Mouse (Mus musculus): ENCODE measurements around the gene Kcnk2. TPM values are rescaled to one million over a fixed set of nuclear protein-coding genes. Genes with fewer than 3 reads are reported as not detected.

Kcnk2 gene
- total RNA-seq, 2 experiments from 2014 or later, result 16.1 to 18.6 TPM

GRCm38 (mm10) chr1:189217751-189218564 is 184.1 kb downstream of the Kcnk2 start:
- DNase-seq, result no peak

DNA sequence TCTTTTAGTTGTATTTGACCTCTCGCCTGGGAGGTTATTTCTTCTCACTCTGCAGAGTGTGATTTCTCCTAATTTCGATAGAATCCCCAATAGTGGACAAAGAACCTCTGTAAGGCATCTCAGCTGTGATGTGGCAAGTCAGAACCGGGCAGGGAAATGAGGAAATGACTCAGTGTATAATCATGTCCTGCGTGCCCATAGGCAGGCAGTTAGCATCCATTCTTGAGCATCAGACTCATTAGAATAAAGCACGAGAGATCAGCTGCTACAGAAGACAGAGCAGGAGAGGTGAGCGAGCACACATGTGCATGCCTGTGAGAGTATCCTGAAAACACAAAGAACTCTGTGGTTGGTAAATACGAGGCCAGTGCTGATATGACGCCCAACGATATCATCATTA is 186.9 kb downstream of the Kcnk2 start:
- no peak for DNase-seq

- DNase-seq, result no peak
Observed at GRCm38 (mm10) chr1:189214477-189214876, 187.6 kb downstream of the Kcnk2 start.

DNA sequence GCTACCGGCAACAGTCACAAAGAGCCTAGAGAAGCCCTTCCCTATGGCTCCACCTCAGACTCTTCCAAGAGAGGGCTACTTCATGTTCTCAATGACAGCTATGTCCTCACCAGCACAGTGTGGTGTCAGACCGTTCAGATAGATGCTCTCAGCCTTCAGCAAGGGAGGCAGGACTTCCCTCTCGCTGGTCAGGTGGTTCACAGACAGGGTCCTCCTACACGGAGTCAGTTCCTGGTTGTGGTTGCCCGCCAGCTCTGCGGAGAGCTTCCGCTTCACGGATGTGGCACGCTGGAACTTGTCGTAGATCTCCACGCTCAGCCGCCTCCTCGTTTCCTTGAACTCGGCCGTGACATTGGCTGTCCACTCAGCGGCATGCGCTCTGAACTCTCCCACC is 192.4 kb downstream of the Kcnk2 start:
- no peak for DNase-seq

GRCm38 (mm10) chr1:189209029-189209714 is 192.9 kb downstream of the Kcnk2 start:
- no peak for DNase-seq

GRCm38 (mm10) chr1:189208605-189209004 is 193.5 kb downstream of the Kcnk2 start:
- DNase-seq, result no peak

- no peak for DNase-seq
Observed at GRCm38 (mm10) chr1:189195758-189196157, 206.3 kb downstream of the Kcnk2 start.

- peak; percentile 63 to 67 for DNase-seq
Observed at GRCm38 (mm10) chr1:189187737-189188390, 214.2 kb downstream of the Kcnk2 start.

GRCm38 (mm10) chr1:189185206-189185750 is 216.8 kb downstream of the Kcnk2 start:
- DNase-seq, result peak; percentile 23 to 38

DNA sequence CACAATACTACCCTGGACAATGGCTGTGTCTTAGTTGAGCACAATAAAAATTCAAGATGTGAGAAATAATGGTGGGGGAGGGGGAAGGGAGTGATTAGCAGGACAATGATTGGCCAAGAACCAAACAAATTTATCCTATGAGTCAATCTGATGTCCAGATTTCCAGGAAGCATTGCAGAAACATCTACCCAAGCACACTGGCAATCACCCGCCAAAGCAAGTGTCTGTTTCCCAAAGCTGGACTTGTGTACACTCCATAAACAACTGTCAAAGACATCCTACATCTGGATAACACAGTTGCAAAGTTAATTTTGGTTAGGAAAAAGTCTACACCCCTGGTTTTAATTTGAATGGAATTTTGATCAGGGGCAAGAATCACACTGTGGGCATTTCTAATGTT is 224.3 kb downstream of the Kcnk2 start:
- no peak for DNase-seq

DNA sequence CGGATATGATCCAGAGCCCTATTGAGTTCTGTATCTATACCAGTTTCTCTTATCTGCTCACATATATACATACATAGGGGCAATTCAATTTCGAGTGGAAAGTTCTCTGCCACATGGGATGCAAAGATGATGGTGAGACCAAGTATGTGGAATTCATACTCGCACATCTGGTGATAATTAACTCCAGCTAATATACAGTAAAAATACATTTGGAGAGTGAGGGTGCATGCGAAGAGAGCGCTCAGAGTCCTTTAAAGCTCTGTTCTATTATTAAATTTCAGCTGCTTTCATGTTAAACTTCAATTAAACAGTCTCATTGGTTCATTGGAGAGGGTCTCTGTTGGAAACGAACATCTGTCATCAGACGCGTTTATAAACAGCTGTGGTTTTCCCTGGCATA is 228.6 kb downstream of the Kcnk2 start:
- DNase-seq, result no peak

- DNase-seq, result no peak
Observed at GRCm38 (mm10) chr1:189171138-189171537, 230.9 kb downstream of the Kcnk2 start.

DNA sequence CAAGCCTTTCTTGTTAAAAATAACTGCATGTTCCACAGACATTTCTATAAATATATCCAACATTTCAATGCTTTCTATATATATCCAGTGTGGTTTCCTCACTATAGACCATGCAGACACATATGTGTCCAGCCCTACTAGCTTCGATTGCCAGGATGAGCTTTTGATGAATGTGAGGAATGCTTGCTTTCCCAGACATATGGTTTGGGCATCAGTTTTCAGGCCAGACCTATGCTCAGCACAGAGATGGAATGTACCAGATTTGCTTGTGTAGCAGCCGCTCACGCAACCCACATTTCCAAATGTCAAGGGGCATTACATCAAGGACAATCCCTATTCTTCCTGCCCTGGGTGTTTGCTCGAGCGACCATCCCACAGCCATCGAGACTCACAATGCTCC is 236.3 kb downstream of the Kcnk2 start:
- DNase-seq, result no peak

- DNase-seq, result no peak
Observed at GRCm38 (mm10) chr1:189165141-189165540, 236.9 kb downstream of the Kcnk2 start.

GRCm38 (mm10) chr1:189164721-189165120 is 237.4 kb downstream of the Kcnk2 start:
- DNase-seq, result no peak

GRCm38 (mm10) chr1:189164241-189164640 is 237.8 kb downstream of the Kcnk2 start:
- DNase-seq, result no peak

Small RNA genes lying within 50 kb of the gene (microRNA-seq; reads per million reads assigned to microRNA genes)
- not detected for gene Gm24092

All from adrenal gland, postnatal 36 days (tissue).